Mouse (Mus musculus): Measurements from ENCODE around the gene Hjurp. TPM values are rescaled to one million over a fixed set of nuclear protein-coding genes. Genes with fewer than 3 reads are reported as not detected.

Hjurp gene
- polyA plus RNA-seq, 1 experiment from 2014 or later: 182 TPM

DNA sequence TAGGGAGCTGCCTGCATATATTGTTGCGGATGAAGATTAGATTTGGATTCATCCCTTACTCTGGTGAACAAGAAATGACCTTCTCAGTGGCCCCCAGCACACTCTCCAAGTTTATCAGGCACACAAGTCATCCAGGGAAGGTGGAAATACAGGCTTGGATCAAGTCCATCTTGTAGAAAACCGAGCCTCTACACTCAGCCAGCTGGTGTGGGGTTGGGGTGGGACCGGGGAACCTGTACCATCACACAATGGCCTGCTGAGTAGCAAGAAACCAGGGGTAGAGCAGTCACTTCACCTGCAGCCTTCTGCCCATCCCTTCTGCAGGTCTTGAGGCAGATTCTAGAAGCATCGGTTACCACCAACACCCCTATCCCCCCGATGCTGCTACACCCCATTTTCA lies 42.8 kb downstream of the Hjurp start:
- Histone ChIP-seq H3K36me3 (ENCODE audit: control insufficient read depth, insufficient read depth, low read length) (no peaks in the 10 kb centered on the region), H3K9me3 (ENCODE audit: control insufficient read depth, low read length) (peaks cover 90% of the 10 kb centered on the region), H3K4me2 (ENCODE audit: low read length) (no peak overlapping the region), H3K4me1 (replicated peaks; ENCODE audit: control insufficient read depth, insufficient read depth, low read length) (no peaks in the 10 kb centered on the region), H3K27ac (ENCODE audit: low read depth) (no peak overlapping the region), H3K9ac (ENCODE audit: low read length) (no peak overlapping the region), H3K27me3 (replicated peaks; ENCODE audit: control insufficient read depth, insufficient read depth, low read length) (no peaks in the 10 kb centered on the region), H3K4me3 (ENCODE audit: low read depth, low read length) (no peak overlapping the region)
- WGBS: 47% methylated on average over 5 of the region's 5 CpGs
- ATAC-seq (replicated peaks; ENCODE audit: low FRiP score, low TSS enrichment, low read depth): no peak
- no peak for DNase-seq (ENCODE audit: low spot score)

DNA sequence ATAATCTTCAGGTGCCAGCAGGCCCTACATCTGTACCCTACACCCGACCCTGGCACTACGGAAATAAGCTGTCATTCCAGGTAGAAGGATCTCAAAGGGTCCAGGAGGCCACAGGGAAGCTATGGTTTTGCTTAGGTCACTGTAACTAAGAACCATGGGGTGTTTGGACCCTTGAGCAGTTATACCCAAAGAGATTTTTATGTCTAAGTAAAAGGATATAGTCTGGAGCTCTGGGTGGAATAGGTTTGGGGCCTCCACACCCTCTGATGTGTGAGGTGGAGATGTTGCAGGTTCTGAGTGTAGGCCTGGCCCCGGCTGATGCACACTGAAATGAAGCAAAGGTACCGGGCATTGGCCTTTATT lies 43.2 kb downstream of the Hjurp start:
- Histone ChIP-seq H3K9ac (ENCODE audit: low read length) (no peak overlapping the region), H3K27ac (ENCODE audit: low read depth) (no peak overlapping the region), H3K4me1 (replicated peaks; ENCODE audit: control insufficient read depth, insufficient read depth, low read length) (no peaks in the 10 kb centered on the region), H3K9me3 (ENCODE audit: control insufficient read depth, low read length) (peaks cover 90% of the 10 kb centered on the region), H3K4me3 (ENCODE audit: low read depth, low read length) (no peak overlapping the region), H3K27me3 (replicated peaks; ENCODE audit: control insufficient read depth, insufficient read depth, low read length) (no peaks in the 10 kb centered on the region), H3K4me2 (ENCODE audit: low read length) (no peak overlapping the region), H3K36me3 (ENCODE audit: control insufficient read depth, insufficient read depth, low read length) (no peaks in the 10 kb centered on the region)
- WGBS: 65% methylated on average over 4 of the region's 4 CpGs
- no peak for DNase-seq (ENCODE audit: low spot score)
- no peak for ATAC-seq (replicated peaks; ENCODE audit: low FRiP score, low TSS enrichment, low read depth)

DNA sequence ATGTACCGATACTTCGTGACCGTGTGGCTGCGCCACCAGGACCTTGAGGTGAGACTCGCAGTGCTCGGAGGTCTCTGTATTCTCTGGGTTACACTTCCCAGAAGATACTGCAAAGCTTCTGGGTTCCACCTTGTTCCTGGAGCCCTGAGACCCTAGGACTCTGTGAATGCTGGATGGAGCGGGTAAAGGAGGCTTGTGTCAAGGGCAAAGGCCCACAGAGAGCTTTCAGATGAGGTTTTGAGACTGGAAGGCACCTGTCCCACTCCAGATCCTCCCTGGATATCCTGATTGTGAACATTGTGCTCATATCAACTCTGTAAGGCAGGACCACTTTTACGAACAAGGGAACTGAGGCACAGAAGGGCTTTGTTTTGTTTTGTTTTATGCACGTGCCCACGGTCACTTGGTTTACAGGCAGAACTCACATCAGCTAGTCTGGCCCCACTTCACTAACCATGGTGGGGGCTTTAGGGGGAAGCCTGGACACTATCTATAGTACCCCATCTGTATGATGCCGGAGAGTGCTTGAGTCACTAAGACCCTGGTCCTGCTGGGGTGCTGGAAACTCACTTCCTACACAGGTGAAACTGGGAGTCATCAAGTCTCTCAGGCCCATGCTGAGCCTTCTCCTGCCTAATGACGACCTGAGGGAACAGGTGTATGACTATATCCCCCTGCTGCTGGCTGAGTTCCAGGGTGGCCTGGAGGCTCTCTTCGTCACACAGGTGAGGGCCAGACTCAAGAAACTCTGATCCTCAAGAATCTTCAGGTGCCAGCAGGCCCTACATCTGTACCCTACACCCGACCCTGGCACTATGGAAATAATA lies 43.8 kb downstream of the Hjurp start:
- DNase-seq (ENCODE audit: low spot score) (no peak), ATAC-seq (replicated peaks; ENCODE audit: low FRiP score, low TSS enrichment, low read depth) (no peak)
- WGBS: 68% methylated on average over 14 of the region's 14 CpGs
- H3K27me3 ChIP-seq (replicated peaks; ENCODE audit: control insufficient read depth, insufficient read depth, low read length): no peaks in the 10 kb centered on the region
- H3K9me3 ChIP-seq (ENCODE audit: control insufficient read depth, low read length): peaks cover 89% of the 10 kb centered on the region
- no peak overlapping the region for H3K9ac ChIP-seq (ENCODE audit: low read length)
- H3K4me1 ChIP-seq (replicated peaks; ENCODE audit: control insufficient read depth, insufficient read depth, low read length): no peaks in the 10 kb centered on the region
- H3K4me3 ChIP-seq (ENCODE audit: low read depth, low read length): no peak overlapping the region
- no peak overlapping the region for H3K4me2 ChIP-seq (ENCODE audit: low read length)
- H3K36me3 ChIP-seq (ENCODE audit: control insufficient read depth, insufficient read depth, low read length): no peaks in the 10 kb centered on the region
- H3K27ac ChIP-seq (ENCODE audit: low read depth): no peak overlapping the region

DNA sequence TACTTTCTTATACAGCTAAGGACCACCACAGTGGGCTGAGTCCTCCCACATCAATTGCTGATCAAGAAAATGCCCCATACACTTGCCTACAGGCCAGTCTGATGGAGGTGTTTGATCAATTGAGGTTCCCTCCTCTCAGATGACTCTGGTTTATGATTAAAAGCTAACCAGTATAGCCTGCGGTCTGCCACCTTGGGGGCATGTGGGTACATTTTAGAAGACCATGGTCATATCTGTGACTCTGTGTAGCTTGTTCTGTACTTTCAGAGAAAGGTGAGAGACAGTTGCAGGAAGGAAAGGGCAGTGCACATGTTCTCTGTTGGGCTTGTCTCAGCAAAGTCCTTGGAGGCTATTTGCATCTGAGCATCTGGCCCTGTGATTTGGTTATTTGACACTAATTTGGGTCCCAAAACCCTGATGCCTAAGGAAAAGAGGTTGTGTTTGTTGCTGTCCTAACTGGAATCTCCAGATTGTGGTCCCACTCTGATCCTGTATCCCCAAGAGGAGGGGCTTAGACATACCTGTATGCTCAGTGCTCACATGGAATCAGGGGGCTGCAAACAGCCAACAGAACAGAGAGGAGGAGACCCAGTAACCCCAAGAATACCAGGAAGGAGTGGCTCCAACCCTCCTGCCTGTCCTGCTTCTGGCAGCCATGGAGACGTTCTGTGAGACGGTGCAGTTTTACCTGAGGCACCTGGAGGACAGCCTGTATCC lies 44.6 kb downstream of the Hjurp start:
- Histone ChIP-seq H3K4me3 (ENCODE audit: low read depth, low read length) (no peak overlapping the region), H3K4me2 (ENCODE audit: low read length) (no peak overlapping the region), H3K4me1 (replicated peaks; ENCODE audit: control insufficient read depth, insufficient read depth, low read length) (no peaks in the 10 kb centered on the region), H3K9ac (ENCODE audit: low read length) (no peak overlapping the region), H3K9me3 (ENCODE audit: control insufficient read depth, low read length) (peaks cover 89% of the 10 kb centered on the region), H3K27ac (ENCODE audit: low read depth) (no peak overlapping the region), H3K36me3 (ENCODE audit: control insufficient read depth, insufficient read depth, low read length) (no peaks in the 10 kb centered on the region), H3K27me3 (replicated peaks; ENCODE audit: control insufficient read depth, insufficient read depth, low read length) (no peaks in the 10 kb centered on the region)
- DNase-seq (ENCODE audit: low spot score) (no peak), ATAC-seq (replicated peaks; ENCODE audit: low FRiP score, low TSS enrichment, low read depth) (no peak)
- WGBS: 57% methylated on average over 3 of the region's 3 CpGs

GRCm38 (mm10) chr1:88231803-88232499 lies 45.5 kb downstream of the Hjurp start:
- 71% methylated on average over 7 of the region's 7 CpGs for WGBS
- no peak for ATAC-seq (replicated peaks; ENCODE audit: low FRiP score, low TSS enrichment, low read depth)
- Histone ChIP-seq H3K9me3 (ENCODE audit: control insufficient read depth, low read length) (peaks cover 89% of the 10 kb centered on the region), H3K27me3 (replicated peaks; ENCODE audit: control insufficient read depth, insufficient read depth, low read length) (no peaks in the 10 kb centered on the region), H3K9ac (ENCODE audit: low read length) (no peak overlapping the region), H3K4me2 (ENCODE audit: low read length) (no peak overlapping the region), H3K4me3 (ENCODE audit: low read depth, low read length) (no peak overlapping the region), H3K4me1 (replicated peaks; ENCODE audit: control insufficient read depth, insufficient read depth, low read length) (no peaks in the 10 kb centered on the region), H3K36me3 (ENCODE audit: control insufficient read depth, insufficient read depth, low read length) (no peaks in the 10 kb centered on the region), H3K27ac (ENCODE audit: low read depth) (no peak overlapping the region)
- DNase-seq (ENCODE audit: low spot score): no peak

DNA sequence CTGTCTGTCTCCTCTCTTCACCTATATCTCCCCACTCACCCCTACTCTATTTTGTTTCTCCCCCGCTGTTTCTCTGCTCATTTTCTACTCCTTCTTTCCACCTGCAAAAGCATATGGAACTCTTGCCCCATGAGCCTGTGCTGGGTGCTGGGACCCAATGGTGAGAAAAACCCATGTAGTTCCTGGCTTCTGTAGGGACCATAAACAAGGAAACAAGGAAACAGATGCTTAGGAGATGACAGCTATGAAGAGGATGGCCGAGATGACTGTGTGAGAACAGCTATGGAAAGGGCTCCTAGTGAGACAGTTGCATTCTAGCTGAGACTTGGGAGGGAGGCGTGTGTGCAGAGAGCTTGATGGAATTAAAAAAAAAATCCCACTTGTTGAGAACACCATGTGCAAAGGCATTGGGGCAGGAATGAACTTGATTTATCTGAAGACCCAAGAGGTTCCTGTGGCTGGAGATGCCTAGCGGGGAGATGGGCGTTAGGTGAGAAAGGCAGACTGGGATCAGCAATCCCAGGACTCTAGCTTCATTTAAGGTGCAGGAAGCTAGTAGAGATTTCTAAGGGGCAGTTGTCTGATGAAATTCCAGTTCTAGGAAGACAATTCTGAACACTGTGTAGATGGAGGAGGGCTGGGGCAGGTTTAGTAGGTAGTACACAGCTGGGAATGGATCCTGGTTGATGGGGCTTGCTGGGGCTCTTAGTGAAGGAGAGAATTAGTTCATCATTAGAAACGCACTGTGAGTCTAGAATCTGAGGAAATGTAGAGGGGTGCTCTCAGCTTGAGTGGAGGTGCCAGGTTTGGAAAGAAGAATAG lies 46.2 kb downstream of the Hjurp start:
- 75% methylated on average over 6 of the region's 6 CpGs for WGBS
- ATAC-seq (replicated peaks; ENCODE audit: low FRiP score, low TSS enrichment, low read depth): no peak
- DNase-seq (ENCODE audit: low spot score): no peak
- no peak overlapping the region for H3K4me3 ChIP-seq (ENCODE audit: low read depth, low read length)
- no peaks in the 10 kb centered on the region for H3K27me3 ChIP-seq (replicated peaks; ENCODE audit: control insufficient read depth, insufficient read depth, low read length)
- H3K9ac ChIP-seq (ENCODE audit: low read length): no peak overlapping the region
- H3K27ac ChIP-seq (ENCODE audit: low read depth): no peak overlapping the region
- H3K36me3 ChIP-seq (ENCODE audit: control insufficient read depth, insufficient read depth, low read length): no peaks in the 10 kb centered on the region
- H3K9me3 ChIP-seq (ENCODE audit: control insufficient read depth, low read length): peaks cover 92% of the 10 kb centered on the region
- no peaks in the 10 kb centered on the region for H3K4me1 ChIP-seq (replicated peaks; ENCODE audit: control insufficient read depth, insufficient read depth, low read length)
- no peak overlapping the region for H3K4me2 ChIP-seq (ENCODE audit: low read length)

- 72% methylated on average over 7 of the region's 7 CpGs for WGBS
- Histone ChIP-seq H3K27ac (ENCODE audit: low read depth) (no peak overlapping the region), H3K9ac (ENCODE audit: low read length) (no peak overlapping the region), H3K27me3 (replicated peaks; ENCODE audit: control insufficient read depth, insufficient read depth, low read length) (no peaks in the 10 kb centered on the region), H3K4me1 (replicated peaks; ENCODE audit: control insufficient read depth, insufficient read depth, low read length) (no peaks in the 10 kb centered on the region), H3K4me3 (ENCODE audit: low read depth, low read length) (no peak overlapping the region), H3K4me2 (ENCODE audit: low read length) (no peak overlapping the region), H3K36me3 (ENCODE audit: control insufficient read depth, insufficient read depth, low read length) (no peaks in the 10 kb centered on the region), H3K9me3 (ENCODE audit: control insufficient read depth, low read length) (peaks cover 91% of the 10 kb centered on the region)
- ATAC-seq (replicated peaks; ENCODE audit: low FRiP score, low TSS enrichment, low read depth): no peak
- DNase-seq (ENCODE audit: low spot score): no peak
Measured at GRCm38 (mm10) chr1:88230421-88230820, 47.0 kb downstream of the Hjurp start.

DNA sequence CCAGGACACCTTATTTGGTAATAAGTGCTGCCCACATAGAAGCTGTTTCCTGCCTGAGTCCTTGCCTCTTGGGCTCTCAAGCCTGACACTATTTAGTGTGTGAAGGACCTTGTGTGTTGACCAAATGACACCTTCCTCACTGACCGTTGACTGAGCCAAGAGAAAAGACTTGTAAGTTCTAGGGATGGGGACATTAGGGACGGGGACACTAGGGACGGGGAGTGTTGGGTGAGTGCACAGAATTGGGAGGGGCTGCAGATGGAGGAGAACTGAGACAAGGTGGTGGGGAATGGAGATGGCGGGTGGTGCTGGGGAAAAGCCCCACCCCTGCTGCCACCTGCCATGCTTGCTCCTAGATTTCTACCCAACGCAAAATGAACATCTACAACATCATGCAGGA lies 47.4 kb downstream of the Hjurp start:
- Histone ChIP-seq H3K27ac (ENCODE audit: low read depth) (no peak overlapping the region), H3K9ac (ENCODE audit: low read length) (no peak overlapping the region), H3K4me2 (ENCODE audit: low read length) (no peak overlapping the region), H3K4me3 (ENCODE audit: low read depth, low read length) (no peak overlapping the region), H3K27me3 (replicated peaks; ENCODE audit: control insufficient read depth, insufficient read depth, low read length) (no peaks in the 10 kb centered on the region), H3K9me3 (ENCODE audit: control insufficient read depth, low read length) (peaks cover 89% of the 10 kb centered on the region), H3K36me3 (ENCODE audit: control insufficient read depth, insufficient read depth, low read length) (no peaks in the 10 kb centered on the region), H3K4me1 (replicated peaks; ENCODE audit: control insufficient read depth, insufficient read depth, low read length) (no peaks in the 10 kb centered on the region)
- DNase-seq (ENCODE audit: low spot score) (no peak), ATAC-seq (replicated peaks; ENCODE audit: low FRiP score, low TSS enrichment, low read depth) (no peak)
- 83% methylated on average over 5 of the region's 5 CpGs for WGBS

Measured in intestine, embryonic 14.5 days (tissue).